Mouse (Mus musculus) cerebellum, postnatal 25 days (tissue): Measurements from ENCODE around the gene Ascc1.
"Not testable (repeated sequence)": the region's sequence is repeated elsewhere in the genome, so short reads cannot be mapped to it uniquely, and the experiment has no call there.

Source experiments
- DNase-seq, 2 experiments: peaks; one replicate each; pipeline ENCODE4 v3.0.0; 2021; ENCODE audit warnings: mixed read lengths in 2 of 2

The Ascc1 gene

GRCm38 (mm10) chr10:59977715-59978343 is 24.8 kb upstream of the Ascc1 start:
- no peak for DNase-seq

- DNase-seq = no peak
Measured at GRCm38 (mm10) chr10:59978401-59978800, 24.2 kb upstream of the Ascc1 start.

DNA sequence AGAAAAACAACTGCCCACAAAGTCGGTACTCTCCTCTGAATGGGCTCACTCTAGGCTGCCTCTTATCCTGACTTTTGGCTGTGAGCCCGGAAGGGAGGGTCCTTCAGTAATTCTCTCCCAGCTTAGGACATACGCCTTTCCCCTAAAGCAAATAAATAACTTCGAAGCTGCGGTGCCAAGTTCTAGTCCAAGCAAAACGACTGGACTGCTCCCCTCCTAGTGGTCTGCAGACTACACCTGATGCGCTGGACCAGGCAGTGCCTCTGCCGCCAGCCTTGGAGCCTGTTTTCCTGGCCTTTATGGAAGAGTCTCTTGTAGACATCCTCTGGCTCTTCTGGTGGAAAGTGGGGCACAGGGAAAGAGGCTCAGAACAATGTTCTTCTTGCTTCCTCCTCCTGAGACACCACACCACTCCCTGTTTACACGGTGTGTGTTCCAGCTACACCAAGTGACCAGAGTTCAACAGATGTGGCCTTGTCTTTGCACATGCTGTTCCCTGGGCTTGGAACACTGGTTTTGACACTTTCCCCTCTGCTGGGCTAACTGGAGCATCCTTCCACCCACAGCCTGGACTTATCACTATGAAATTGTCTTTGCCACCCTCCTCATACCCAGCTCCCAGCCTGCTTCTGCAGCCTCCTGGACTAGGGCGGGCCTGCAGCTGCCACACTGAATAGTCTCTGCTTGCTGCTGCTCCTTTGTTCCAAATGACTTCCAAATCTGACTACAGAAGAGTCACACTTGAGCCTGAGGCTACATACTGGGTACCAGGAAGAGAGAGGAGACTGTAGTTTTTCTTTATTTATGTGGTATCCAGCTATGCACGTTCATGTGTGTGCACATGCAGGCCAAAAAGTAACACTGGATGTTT is 23.5 kb upstream of the Ascc1 start:
- DNase-seq = peak in 1 of 2 experiments; percentile 40

DNA sequence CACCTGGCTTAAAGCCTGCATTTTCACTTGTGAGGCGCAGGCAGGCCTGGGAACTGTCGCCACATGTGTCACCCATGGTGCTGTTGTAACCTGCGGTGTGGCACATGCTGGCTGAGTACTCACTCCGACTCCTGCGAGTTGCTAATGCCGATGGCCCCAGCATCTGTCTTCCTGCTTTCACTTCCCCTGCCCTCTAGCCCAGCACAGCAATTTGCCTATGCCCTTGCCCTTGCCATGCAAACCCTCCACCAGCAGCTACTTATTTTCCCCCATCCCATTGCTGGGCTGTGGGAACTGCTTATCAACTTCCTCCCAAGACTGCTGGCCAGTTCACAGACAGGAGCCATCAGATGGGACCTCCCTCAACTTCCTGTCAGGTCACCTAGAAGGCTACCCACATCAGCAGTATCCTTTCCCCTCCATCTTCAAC is 21.8 kb upstream of the Ascc1 start:
- DNase-seq = no peak

- no peak for DNase-seq
Measured at GRCm38 (mm10) chr10:59981336-59981735, 21.3 kb upstream of the Ascc1 start.

- DNase-seq = no peak
Measured at GRCm38 (mm10) chr10:59981792-59982191, 20.8 kb upstream of the Ascc1 start.

- no peak for DNase-seq
Measured at GRCm38 (mm10) chr10:59982379-59982873, 20.2 kb upstream of the Ascc1 start.

GRCm38 (mm10) chr10:59988036-59988435 is 14.6 kb upstream of the Ascc1 start:
- no peak for DNase-seq

DNA sequence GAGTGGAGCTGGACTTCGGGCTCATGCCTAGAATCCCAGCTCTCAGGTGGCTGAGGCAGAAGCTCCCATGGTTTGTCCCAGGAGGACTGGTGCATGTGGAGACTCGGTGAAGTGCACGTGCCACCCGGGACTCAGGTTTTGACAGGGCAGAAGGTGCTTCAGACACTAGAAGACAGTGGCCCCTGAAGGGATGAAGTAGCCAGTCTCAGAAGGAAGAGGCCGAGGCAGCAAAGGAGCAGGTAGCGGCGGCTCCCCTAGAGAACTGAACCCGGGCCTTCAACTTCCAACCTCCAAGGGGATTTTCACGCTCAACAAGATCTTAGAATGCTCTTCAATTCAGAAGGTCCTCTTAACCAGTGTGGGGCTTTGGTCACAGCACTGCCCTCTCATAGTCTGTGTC is 12.2 kb upstream of the Ascc1 start:
- no peak for DNase-seq

DNA sequence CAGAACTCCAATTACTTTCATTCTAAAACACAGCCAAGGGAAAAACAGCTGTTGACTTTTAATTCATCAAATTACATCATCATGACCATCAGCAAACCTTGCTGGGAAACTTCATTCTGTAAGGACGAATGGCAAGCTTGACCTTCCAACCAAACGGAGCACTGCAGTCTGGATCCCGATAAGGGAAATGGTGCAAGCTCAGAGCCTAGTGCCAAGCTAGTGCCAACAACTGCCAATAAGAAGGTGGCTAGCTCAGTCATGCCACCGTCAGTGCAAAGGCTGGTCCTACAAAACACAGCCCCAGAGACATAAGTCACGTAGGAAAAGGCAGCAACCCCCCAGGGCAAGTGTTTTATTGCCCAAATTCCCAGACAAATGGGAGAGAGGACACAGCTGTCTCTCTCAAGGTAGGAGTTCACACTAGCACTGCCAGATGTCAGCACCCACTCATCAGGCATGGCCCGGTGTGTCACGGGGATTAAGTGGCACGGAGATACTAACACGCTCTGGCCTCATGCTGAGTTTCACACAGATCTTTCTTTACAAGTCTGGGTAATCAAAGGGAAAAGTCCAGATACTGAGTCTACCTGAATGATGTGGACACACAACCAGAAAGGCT is 11.2 kb upstream of the Ascc1 start:
- DNase-seq = no peak

DNA sequence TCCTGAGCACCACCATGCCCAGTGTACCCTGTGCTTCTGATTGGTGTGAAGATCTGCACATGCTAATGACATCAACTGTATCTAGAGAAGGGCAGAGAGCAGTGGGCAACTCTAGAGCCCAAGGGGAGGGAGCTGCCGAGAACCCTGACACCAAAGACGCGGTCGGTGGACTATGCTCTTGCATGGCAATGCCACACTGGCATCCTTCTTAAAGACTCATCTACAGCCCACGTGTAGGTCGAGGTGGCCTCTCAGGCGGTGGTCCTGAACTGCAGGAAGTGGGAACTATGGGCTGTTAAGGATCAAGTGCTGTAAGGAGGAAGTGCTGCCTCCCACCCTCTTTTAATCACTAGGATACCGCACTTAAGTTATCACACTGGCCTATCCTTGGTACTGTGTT is 10.6 kb upstream of the Ascc1 start:
- no peak for DNase-seq

DNA sequence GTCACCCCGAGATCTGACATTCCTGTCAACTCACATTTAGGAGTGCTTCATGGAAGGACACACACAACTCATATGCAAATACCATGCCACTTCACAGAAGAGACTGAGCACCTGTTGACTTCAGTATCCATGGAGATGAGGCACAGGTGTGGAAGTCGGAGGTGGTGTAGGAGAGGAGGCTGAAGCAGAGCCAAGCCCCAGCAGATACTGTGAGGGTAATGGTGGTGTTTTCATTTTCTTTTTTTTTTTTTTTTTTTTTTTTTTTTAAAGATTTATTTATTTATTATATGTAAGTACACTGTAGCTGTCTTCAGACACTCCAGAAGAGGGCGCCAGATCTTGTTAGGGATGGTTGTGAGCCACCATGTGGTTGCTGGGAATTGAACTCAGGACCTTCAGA is 8.8 kb upstream of the Ascc1 start:
- not testable (repeated sequence) for DNase-seq

DNA sequence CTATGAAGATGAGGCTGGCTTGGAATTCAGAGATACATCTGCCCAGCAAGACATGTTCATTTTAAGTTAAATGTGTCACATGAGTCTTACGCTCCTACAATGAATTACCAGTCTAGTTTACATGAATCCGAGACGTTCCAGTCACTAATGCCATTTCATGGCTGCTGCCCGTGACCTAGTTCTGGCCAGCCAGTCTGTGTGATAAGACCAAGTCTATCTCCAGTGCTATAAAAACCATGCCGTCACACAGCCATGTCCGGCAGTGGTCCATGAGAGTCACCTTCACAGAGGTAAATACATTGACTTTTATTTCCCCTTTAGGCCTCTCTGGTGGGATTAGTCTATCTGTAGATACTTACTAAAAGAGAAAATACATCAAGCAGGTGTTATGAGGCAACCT is 6.7 kb upstream of the Ascc1 start:
- no peak for DNase-seq

DNA sequence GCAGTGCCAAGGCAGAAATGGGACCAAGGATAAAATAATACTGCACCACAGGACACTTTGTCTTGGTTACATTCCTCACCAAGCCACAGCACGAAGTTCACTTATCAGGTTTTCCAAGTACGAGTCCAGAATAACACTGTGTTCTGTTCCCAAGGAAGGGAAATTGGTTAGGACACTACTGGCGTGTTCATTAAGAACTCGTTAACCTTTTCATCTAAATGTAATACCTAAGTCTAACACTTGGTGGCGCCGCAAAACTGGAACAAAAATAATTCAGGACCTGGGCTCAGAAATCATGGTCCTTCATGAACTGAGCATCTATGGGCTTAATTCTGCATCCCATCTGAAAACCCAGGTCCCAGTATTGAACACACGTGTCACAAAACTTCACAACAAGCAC is 5.0 kb upstream of the Ascc1 start:
- peak; percentile 38 to 57 for DNase-seq

GRCm38 (mm10) chr10:59999057-59999456 is 3.5 kb upstream of the Ascc1 start:
- no peak for DNase-seq

- not testable (repeated sequence) for DNase-seq
Measured at GRCm38 (mm10) chr10:60001663-60002062, 942 bp upstream of the Ascc1 start.

- DNase-seq = no peak
Measured at GRCm38 (mm10) chr10:60002203-60002602, 402 bp upstream of the Ascc1 start.

GRCm38 (mm10) chr10:60003213-60003752 is 678 bp downstream of the Ascc1 start:
- no peak for DNase-seq

DNA sequence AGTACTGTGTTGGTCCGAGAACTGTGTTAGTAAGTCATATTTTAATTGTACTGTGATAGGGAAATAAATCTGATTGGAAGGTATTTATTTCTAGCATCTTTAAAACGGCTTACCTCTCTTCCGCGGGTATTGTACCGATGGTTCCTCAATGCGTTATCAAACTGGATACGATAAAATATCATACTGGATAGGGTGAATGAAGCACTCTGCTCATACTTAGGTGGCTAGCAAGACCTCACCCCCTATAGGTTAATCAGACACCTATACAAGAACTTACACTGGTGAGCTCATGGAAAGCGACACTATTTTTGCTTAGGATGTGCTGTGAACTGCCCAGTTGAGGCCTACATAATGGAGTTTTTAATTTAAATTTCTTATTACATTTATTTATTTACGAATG is 1.2 kb downstream of the Ascc1 start:
- DNase-seq = no peak

DNA sequence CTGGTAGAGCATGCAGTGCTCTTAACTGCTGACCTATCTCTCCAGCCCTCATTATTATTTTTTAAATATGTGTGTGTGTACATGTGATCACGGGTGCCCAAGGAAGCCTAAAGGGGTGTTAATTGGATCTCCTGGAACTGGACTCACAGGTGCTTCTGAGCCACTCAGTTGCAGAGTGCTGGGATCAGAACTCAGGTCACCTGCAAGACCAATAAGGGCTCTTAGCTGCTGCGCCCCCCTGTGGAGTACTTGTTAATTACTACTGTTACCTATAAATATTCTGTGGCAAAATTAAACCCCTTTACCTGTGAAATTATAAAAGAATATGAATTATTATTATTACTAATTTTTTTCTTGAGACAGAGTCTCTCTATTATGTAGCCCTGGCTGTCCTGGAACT is 2.7 kb downstream of the Ascc1 start:
- peak in 1 of 2 experiments; percentile 51 for DNase-seq

GRCm38 (mm10) chr10:60009115-60009514 is 6.5 kb downstream of the Ascc1 start:
- DNase-seq = no peak

DNA sequence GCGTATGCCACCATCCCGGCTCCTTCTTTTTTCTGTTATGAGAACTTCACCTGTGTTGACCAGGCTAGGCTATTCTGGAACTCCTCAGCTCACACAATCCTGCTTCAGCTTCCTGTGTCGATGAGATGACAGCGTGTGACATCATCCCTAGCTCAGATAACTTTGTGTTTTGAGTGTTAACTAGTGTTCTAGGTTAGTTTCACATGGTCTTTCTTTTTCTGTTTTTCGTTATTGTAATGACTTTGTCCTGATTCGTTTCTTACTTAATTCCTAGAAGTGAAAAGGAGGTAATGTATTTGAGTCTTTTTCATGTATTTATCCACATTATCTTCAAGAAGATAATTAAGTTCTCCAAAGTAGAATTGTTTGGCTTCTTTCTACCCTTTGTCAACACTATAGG is 13.6 kb downstream of the Ascc1 start:
- DNase-seq = no peak

DNA sequence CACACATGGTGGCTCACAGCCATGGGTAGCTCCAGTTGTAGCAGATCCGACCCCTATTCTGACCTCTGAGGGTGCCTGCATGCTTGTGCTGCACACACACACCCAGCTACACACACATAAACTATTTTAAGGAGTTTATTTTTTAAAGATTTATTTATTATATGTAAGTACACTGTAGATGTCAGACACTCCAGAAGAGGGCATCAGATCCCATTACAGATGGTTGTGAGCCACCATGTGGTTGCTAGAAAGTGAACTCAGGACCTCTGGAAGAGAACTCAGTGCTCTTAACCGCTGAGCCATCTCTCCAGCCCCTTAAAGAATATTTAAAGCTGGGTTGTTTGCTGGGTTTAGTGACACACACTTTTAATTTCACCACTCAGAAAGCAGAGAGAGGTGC is 16.7 kb downstream of the Ascc1 start:
- no peak for DNase-seq
